Mouse (Mus musculus): Measurements from ENCODE around the gene Gtf2h1. TPM values are rescaled to one million over a fixed set of nuclear protein-coding genes. Genes with fewer than 3 reads are reported as not detected.

Gene Gtf2h1
- polyA plus RNA-seq, 1 experiment = 33.8 TPM

DNA sequence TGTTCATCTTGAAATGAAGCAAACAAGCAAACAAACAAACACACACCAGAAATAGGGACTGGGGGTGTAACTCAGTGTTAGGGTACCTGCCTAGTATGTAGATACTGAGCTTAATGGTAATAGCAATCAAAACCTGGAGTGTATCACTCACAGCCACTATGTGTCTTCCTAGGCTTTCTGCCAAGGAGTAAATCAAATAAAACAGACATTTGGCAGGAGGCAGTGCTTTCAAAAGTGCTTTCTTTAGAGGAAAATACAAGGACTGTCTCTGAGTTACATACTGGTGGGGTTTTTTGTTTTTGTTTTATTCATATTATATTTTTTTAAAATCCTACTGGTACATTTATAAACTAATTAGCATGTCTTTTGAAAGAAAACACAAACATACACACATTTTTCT, 28.5 kb upstream of the Gtf2h1 start:
- Histone ChIP-seq H3K4me3 (replicated peaks; ENCODE audit: insufficient read depth, low read depth, low read length) (no peak overlapping the region), H3K27ac (ENCODE audit: insufficient read depth, low read length) (no peak overlapping the region), H3K4me1 (ENCODE audit: control insufficient read depth, insufficient read depth, low read length) (no peaks in the 10 kb centered on the region; the same call in 1 of the 2 replicates), H3K27me3 (ENCODE audit: control insufficient read depth, insufficient read depth, low read length) (no peaks in the 10 kb centered on the region)
- no peak for DNase-seq
- TF ChIP-seq POLR2A (IDR thresholded peaks at IDR 0.05; ENCODE audit: borderline replicate concordance, insufficient read depth, low read length) = no peak
- TF ChIP-seq CTCF (IDR thresholded peaks at IDR 0.05; ENCODE audit: borderline replicate concordance, insufficient read depth, low read depth, low read length) = no peak

DNA sequence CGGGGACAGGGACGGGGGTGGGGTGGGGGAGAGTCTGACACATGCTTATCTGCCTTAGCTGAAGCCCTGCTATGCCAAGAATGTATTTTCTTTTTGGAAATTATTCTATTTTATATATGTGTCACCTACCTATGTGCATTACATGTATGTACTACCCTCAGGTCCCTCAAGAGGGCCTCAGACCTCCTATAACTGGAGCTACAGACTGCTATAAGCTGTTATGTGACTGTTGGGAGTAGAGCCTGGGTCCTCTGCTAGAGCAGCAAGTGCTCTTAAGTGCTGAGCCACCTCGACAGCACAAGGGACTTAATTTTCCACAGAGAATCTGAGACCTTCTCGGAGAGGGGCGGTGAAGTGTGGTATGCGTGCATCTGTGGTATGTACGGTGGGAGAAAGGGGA, 27.5 kb upstream of the Gtf2h1 start:
- 98% methylated on average over 7 of the region's 7 CpGs for WGBS
- no peak for DNase-seq
- H3K27ac ChIP-seq (ENCODE audit: insufficient read depth, low read length) = no peak overlapping the region
- TF ChIP-seq POLR2A (IDR thresholded peaks at IDR 0.05; ENCODE audit: borderline replicate concordance, insufficient read depth, low read length) = no peak
- no peak for TF ChIP-seq CTCF (IDR thresholded peaks at IDR 0.05; ENCODE audit: borderline replicate concordance, insufficient read depth, low read depth, low read length)
- H3K4me1 ChIP-seq (ENCODE audit: control insufficient read depth, insufficient read depth, low read length) = no peaks in the 10 kb centered on the region; the same call in 1 of the 2 replicates
- H3K27me3 ChIP-seq (ENCODE audit: control insufficient read depth, insufficient read depth, low read length) = no peaks in the 10 kb centered on the region
- no peak overlapping the region for H3K4me3 ChIP-seq (replicated peaks; ENCODE audit: insufficient read depth, low read depth, low read length)

DNA sequence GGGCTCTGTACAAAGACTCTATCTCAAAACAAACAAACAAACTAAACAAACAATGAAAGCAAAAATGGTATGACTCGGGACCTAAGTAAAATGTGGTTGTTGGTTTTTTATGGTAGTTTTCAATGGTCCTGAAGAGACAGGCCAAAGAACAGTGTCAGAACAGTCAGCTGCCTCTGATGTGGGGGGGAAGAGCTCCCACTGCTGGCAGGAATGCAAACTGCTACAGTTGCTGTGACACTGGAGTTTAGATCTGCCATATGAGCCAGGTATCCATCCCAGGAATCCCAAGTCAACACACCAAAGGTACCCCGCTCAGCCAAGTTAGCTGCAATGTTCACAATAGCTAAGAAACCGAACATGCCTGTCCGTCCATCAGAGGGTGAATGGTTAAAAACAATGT, 25.2 kb upstream of the Gtf2h1 start:
- Histone ChIP-seq H3K27ac (ENCODE audit: insufficient read depth, low read length) (no peak overlapping the region), H3K4me3 (replicated peaks; ENCODE audit: insufficient read depth, low read depth, low read length) (no peak overlapping the region), H3K27me3 (ENCODE audit: control insufficient read depth, insufficient read depth, low read length) (no peaks in the 10 kb centered on the region), H3K4me1 (ENCODE audit: control insufficient read depth, insufficient read depth, low read length) (no peaks in the 10 kb centered on the region; the same call in 1 of the 2 replicates)
- TF ChIP-seq CTCF (IDR thresholded peaks at IDR 0.05; ENCODE audit: borderline replicate concordance, insufficient read depth, low read depth, low read length) (peak; percentile 98), POLR2A (IDR thresholded peaks at IDR 0.05; ENCODE audit: borderline replicate concordance, insufficient read depth, low read length) (no peak)
- peak; percentile 70 to 78 for DNase-seq
- WGBS = 48% methylated on average over 4 of the region's 4 CpGs

DNA sequence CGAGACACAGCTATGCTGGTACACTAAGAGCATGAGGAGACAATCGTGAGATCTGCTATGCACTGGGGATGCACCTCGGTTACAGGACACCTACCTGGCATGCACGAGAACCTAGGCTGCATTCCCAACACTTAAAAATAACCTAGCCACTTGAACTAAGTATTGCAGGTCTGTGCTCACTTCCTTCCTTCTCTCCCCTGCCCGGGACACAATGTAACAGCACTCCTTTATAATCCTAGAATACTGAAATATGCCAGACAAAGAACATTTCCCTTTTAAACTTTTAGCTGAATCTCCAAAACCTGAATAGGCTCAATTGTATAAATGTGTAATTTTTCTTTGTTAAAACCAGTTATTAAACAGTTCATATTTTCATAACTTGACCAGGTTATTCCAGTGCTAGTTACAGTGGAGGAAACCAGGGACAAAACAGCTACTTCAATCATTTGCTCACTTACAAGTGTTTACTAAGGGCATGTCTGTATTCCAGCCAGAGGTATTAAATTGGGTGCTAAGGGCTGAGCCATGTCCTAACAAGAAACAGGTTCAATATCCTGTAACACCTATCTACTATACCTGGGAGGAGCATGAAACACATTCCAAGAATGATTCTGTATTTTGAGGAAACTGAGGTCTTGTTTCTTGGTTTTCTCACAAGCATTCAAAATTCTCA, 6.6 kb upstream of the Gtf2h1 start:
- TF ChIP-seq CTCF (IDR thresholded peaks at IDR 0.05; ENCODE audit: borderline replicate concordance, insufficient read depth, low read depth, low read length) = no peak
- no peak for TF ChIP-seq POLR2A (IDR thresholded peaks at IDR 0.05; ENCODE audit: borderline replicate concordance, insufficient read depth, low read length)
- no peak for DNase-seq
- Histone ChIP-seq H3K4me3 (replicated peaks; ENCODE audit: insufficient read depth, low read depth, low read length) (no peak overlapping the region), H3K27me3 (ENCODE audit: control insufficient read depth, insufficient read depth, low read length) (no peaks in the 10 kb centered on the region), H3K4me1 (ENCODE audit: control insufficient read depth, insufficient read depth, low read length) (no peaks in the 10 kb centered on the region; the same call in 1 of the 2 replicates), H3K27ac (ENCODE audit: insufficient read depth, low read length) (no peak overlapping the region)
- 82% methylated on average over 5 of the region's 5 CpGs for WGBS

DNA sequence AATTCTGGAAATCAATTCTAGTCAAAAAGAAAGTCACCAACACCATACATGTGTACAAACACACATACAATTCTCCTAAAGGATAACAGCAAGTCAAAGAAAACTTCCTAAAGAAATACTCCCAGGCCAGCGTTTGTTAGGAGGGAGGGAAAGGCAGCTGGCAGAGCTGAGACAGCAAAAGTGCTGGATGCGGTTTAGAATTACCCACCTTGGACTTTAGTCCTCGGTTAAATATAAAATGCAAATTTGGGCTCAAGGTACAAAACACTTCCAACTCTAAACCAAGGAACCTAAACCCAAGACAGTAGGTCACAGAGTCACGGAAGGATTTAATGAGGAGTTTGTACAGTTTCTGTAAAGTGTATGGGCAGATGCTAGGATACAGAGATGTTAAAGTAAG, 2.0 kb upstream of the Gtf2h1 start:
- H3K27ac ChIP-seq (ENCODE audit: insufficient read depth, low read length) = no peak overlapping the region
- H3K4me3 ChIP-seq (replicated peaks; ENCODE audit: insufficient read depth, low read depth, low read length) = no peak overlapping the region
- no peak for DNase-seq
- H3K27me3 ChIP-seq (ENCODE audit: control insufficient read depth, insufficient read depth, low read length) = no peaks in the 10 kb centered on the region
- 83% methylated on average over 4 of the region's 4 CpGs for WGBS
- H3K4me1 ChIP-seq (ENCODE audit: control insufficient read depth, insufficient read depth, low read length) = no peaks in the 10 kb centered on the region; the same call in 1 of the 2 replicates
- TF ChIP-seq CTCF (IDR thresholded peaks at IDR 0.05; ENCODE audit: borderline replicate concordance, insufficient read depth, low read depth, low read length) (no peak), POLR2A (IDR thresholded peaks at IDR 0.05; ENCODE audit: borderline replicate concordance, insufficient read depth, low read length) (no peak)

DNA sequence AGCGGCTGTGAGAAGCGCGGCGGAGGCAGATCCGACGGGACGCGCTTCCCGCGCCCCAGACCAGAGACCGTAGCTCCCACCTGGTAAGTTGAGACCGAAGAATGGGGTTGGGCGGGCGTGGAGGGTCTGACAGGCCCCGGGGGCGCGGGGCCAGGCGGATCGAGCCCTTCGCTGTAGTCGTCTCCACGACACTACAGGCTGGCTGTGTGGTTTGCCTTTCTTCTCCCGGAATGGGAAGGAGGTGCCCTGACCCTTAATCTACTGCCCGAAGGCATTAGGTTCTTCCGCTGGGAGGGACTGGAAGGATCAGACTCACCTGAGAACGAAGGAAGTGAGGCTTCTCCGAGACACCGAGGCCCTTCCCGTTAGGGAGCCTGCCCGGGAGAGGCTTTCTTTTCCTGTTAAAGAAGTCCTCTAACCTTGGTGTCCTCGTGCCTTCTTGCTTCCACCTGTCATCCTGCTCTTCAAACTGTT, 340 bp downstream of the Gtf2h1 start:
- DNase-seq = no peak
- under 1% methylated on average over 31 of the region's 31 CpGs for WGBS
- Histone ChIP-seq H3K27ac (ENCODE audit: insufficient read depth, low read length) (peak overlapping the region; percentile 76), H3K4me3 (replicated peaks; ENCODE audit: insufficient read depth, low read depth, low read length) (peak overlapping the region; percentile 91), H3K4me1 (ENCODE audit: control insufficient read depth, insufficient read depth, low read length) (no peaks in the 10 kb centered on the region; the same call in 1 of the 2 replicates), H3K27me3 (ENCODE audit: control insufficient read depth, insufficient read depth, low read length) (no peaks in the 10 kb centered on the region)
- no peak for TF ChIP-seq CTCF (IDR thresholded peaks at IDR 0.05; ENCODE audit: borderline replicate concordance, insufficient read depth, low read depth, low read length)
- no peak for TF ChIP-seq POLR2A (IDR thresholded peaks at IDR 0.05; ENCODE audit: borderline replicate concordance, insufficient read depth, low read length)

DNA sequence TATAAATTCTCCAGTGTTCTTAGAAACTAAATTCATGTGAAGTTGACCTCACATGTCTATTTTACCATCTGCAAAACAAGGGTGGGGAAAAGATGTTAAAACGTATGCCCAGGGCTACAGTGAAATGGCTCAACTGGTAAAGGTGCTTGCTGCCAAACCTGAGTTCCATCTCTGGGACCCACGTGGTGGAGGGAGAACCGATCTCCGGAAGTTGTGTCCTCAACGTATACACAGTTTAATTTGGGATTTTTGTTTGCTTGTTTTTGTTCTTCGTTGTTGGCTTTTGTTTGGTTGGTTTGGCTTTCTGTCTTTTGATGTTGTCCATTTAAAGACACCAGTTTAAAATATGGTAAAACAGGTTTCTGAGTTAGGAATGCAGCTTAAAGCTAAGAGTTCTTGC, 876 bp downstream of the Gtf2h1 start:
- Histone ChIP-seq H3K27ac (ENCODE audit: insufficient read depth, low read length) (no peak overlapping the region), H3K4me1 (ENCODE audit: control insufficient read depth, insufficient read depth, low read length) (no peaks in the 10 kb centered on the region; the same call in 1 of the 2 replicates), H3K4me3 (replicated peaks; ENCODE audit: insufficient read depth, low read depth, low read length) (peak overlapping the region; percentile 49), H3K27me3 (ENCODE audit: control insufficient read depth, insufficient read depth, low read length) (no peaks in the 10 kb centered on the region)
- DNase-seq = no peak
- 45% methylated on average over 6 of the region's 6 CpGs for WGBS
- TF ChIP-seq POLR2A (IDR thresholded peaks at IDR 0.05; ENCODE audit: borderline replicate concordance, insufficient read depth, low read length) (no peak), CTCF (IDR thresholded peaks at IDR 0.05; ENCODE audit: borderline replicate concordance, insufficient read depth, low read depth, low read length) (no peak)

DNA sequence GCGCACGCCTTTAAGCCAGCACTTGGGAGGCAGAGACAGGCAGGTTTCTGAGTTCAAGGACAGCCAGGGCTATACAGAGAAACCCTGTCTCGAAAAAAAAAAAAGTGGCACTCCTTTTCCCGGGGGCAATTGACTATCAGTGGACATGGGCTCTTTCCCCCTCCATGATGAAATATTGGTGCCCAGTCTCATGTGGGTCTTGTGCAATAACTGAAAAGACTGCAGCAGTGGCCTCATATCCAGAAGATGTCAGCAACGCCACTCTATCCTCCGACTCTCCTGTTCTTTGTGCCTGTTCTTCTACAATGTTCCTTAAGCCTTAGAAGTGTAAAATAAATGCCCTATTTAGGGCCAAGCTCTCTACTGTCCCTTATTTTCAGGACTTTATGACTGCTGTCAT, 14.4 kb downstream of the Gtf2h1 start:
- WGBS = 95% methylated on average over 6 of the region's 6 CpGs
- no peaks in the 10 kb centered on the region for H3K4me1 ChIP-seq (ENCODE audit: control insufficient read depth, insufficient read depth, low read length)
- TF ChIP-seq CTCF (IDR thresholded peaks at IDR 0.05; ENCODE audit: borderline replicate concordance, insufficient read depth, low read depth, low read length) = no peak
- no peak for TF ChIP-seq POLR2A (IDR thresholded peaks at IDR 0.05; ENCODE audit: borderline replicate concordance, insufficient read depth, low read length)
- no peaks in the 10 kb centered on the region for H3K27me3 ChIP-seq (ENCODE audit: control insufficient read depth, insufficient read depth, low read length)
- no peak overlapping the region for H3K27ac ChIP-seq (ENCODE audit: insufficient read depth, low read length)
- no peak overlapping the region for H3K4me3 ChIP-seq (replicated peaks; ENCODE audit: insufficient read depth, low read depth, low read length)
- DNase-seq = no peak

Data from cerebellum, adult 2 months (tissue).